Mouse (Mus musculus): ENCODE data around the gene Fcor.

GRCm38 (mm10) chr8:3655526-3655925 is 16.6 kb downstream of the Fcor start, which contains the start of gene Retn:
- no peak for TF ChIP-seq CTCF (IDR thresholded peaks at IDR 0.05; ENCODE audit: extremely low read depth, insufficient read depth, low read length)
- TF ChIP-seq POLR2A (IDR thresholded peaks at IDR 0.05; ENCODE audit: extremely low read depth, insufficient read depth, low read length): no peak
